ENCODE assay signal across 10 mouse cellular contexts in genomic region chr1:25830757-25831520, GRCm38 (mm10). TPM values are rescaled to one million over a fixed set of nuclear protein-coding genes. Genes with fewer than 3 reads are reported as not detected.
DNase-seq lines count a peak whose midpoint lies in the region; ATAC-seq and TF ChIP-seq lines count a peak whose summit lies in the region.
"Had no signal": no experiment of that assay in that cellular context is flagged by ENCODE, and none has a peak within 500 bp of the region (broad histone marks: within the 10 kb centered on the region; RNA-seq: fewer than 3 reads in every experiment).

No protein-coding gene starts in this region.

- no peak for DNase-seq in heart, postnatal 4 days
- peak; percentile 52 for DNase-seq in brain, adult 2 months (ENCODE audit: low read depth, low spot score)
- DNase-seq in forebrain, embryonic 14.5 days (ENCODE audit: low spot score) = peak; percentile 48
- peak; percentile 96 for DNase-seq in midbrain, embryonic 11.5 days (ENCODE audit: low spot score, missing footprints)
- DNase-seq in spleen, adult 18-20 months = no peak
- DNase-seq in layer of hippocampus, postnatal 25 days (ENCODE audit: extremely low spot score in 1 of 2, low spot score in 1 of 2) = no peak
- DNase-seq in thymus, adult 2 months = no peak

- TF ChIP-seq POLR2A in thymus, adult 2 months (IDR thresholded peaks at IDR 0.05; ENCODE audit: control insufficient read depth, extremely low read depth, insufficient read depth, low read length, poor library complexity) = no peak

- H3K9ac ChIP-seq in heart, embryonic 16.5 days (ENCODE audit: low read length) = no peak overlapping the region
- peak overlapping the region; percentile 77 for H3K9ac ChIP-seq in forebrain, embryonic 14.5 days (ENCODE audit: low read length)
- H3K9ac ChIP-seq in midbrain, embryonic 11.5 days (ENCODE audit: low read length) = peak overlapping the region; percentile 75

- no peak overlapping the region for H3K27ac ChIP-seq in heart, embryonic 16.5 days (ENCODE audit: low read length)
- H3K27ac ChIP-seq in forebrain, embryonic 14.5 days (ENCODE audit: low read depth, low read length) = peak overlapping the region; percentile 89
- peak overlapping the region; percentile 89 for H3K27ac ChIP-seq in midbrain, embryonic 11.5 days (ENCODE audit: low read depth, low read length)
- no peak overlapping the region for H3K27ac ChIP-seq in thymus, adult 2 months (ENCODE audit: control insufficient read depth, insufficient read depth, low read length)

- no peaks in the 10 kb centered on the region; the same call in 1 of the 2 replicates for H3K4me1 ChIP-seq in heart, embryonic 16.5 days (ENCODE audit: control insufficient read depth, insufficient read depth, low read length)
- peaks cover 12% of the 10 kb centered on the region for H3K4me1 ChIP-seq in forebrain, embryonic 14.5 days (ENCODE audit: control insufficient read depth, insufficient read depth, low read length)
- peaks cover 24% of the 10 kb centered on the region for H3K4me1 ChIP-seq in midbrain, embryonic 11.5 days (ENCODE audit: control insufficient read depth, insufficient read depth, low read length)
- no peaks in the 10 kb centered on the region for H3K4me1 ChIP-seq in thymus, adult 2 months (replicated peaks; ENCODE audit: control insufficient read depth, insufficient read depth, low read length)

- peak overlapping the region; percentile 94 for H3K4me2 ChIP-seq in heart, embryonic 16.5 days (ENCODE audit: low read depth, low read length)
- H3K4me2 ChIP-seq in forebrain, embryonic 14.5 days (ENCODE audit: low read length) = peak overlapping the region; percentile 62
- peak overlapping the region; percentile 62 for H3K4me2 ChIP-seq in midbrain, embryonic 11.5 days

- peaks cover 39% of the 10 kb centered on the region for H3K27me3 ChIP-seq in heart, embryonic 16.5 days (ENCODE audit: control insufficient read depth, insufficient read depth, low read length)
- no peaks in the 10 kb centered on the region for H3K27me3 ChIP-seq in forebrain, embryonic 14.5 days (replicated peaks; ENCODE audit: control insufficient read depth, insufficient read depth, low read length)
- H3K27me3 ChIP-seq in midbrain, embryonic 11.5 days (ENCODE audit: control insufficient read depth, insufficient read depth, low read length) = no peaks in the 10 kb centered on the region
- no peaks in the 10 kb centered on the region for H3K27me3 ChIP-seq in thymus, adult 2 months (ENCODE audit: control insufficient read depth, insufficient read depth, low read length)

- no peaks in the 10 kb centered on the region for H3K9me3 ChIP-seq in heart, embryonic 16.5 days (replicated peaks; ENCODE audit: control insufficient read depth, low read length)
- H3K9me3 ChIP-seq in forebrain, embryonic 14.5 days (replicated peaks; ENCODE audit: control insufficient read depth, low read length) = no peaks in the 10 kb centered on the region
- H3K9me3 ChIP-seq in midbrain, embryonic 11.5 days (ENCODE audit: control insufficient read depth, low read length) = no peaks in the 10 kb centered on the region

- WGBS in heart, embryonic 16.5 days = 14% methylated on average over 15 of the region's 15 CpGs
- WGBS in forebrain, embryonic 14.5 days = under 1% methylated on average over 15 of the region's 15 CpGs
- 3% methylated on average over 15 of the region's 15 CpGs for WGBS in midbrain, embryonic 11.5 days
- WGBS in thymus, adult 2 months = 15% methylated on average over 15 of the region's 15 CpGs

- ATAC-seq in heart, embryonic 16.5 days (replicated peaks; ENCODE audit: extremely low read depth, insufficient read depth, low FRiP score) = no peak
- ATAC-seq in forebrain, embryonic 14.5 days = peak; percentile 20
- ATAC-seq in midbrain, embryonic 11.5 days (ENCODE audit: low FRiP score) = peak; percentile 36

- H3K4me3 ChIP-seq in heart, embryonic 16.5 days (ENCODE audit: low read length) = peak overlapping the region; percentile 61
- peak overlapping the region; percentile 63 for H3K4me3 ChIP-seq in forebrain, embryonic 14.5 days (ENCODE audit: low read depth, low read length)
- peak overlapping the region; percentile 61 for H3K4me3 ChIP-seq in midbrain, embryonic 11.5 days (ENCODE audit: low read depth, low read length)
- H3K4me3 ChIP-seq in thymus, adult 2 months (ENCODE audit: control insufficient read depth, insufficient read depth, low read length) = no peak overlapping the region
- H3K4me3 ChIP-seq: myocyte had no signal

- no peaks in the 10 kb centered on the region for H3K36me3 ChIP-seq in heart, embryonic 16.5 days (ENCODE audit: control insufficient read depth, insufficient read depth)
- H3K36me3 ChIP-seq in forebrain, embryonic 14.5 days (ENCODE audit: control insufficient read depth, insufficient read depth, low read length) = no peaks in the 10 kb centered on the region
- H3K36me3 ChIP-seq in midbrain, embryonic 11.5 days (ENCODE audit: control insufficient read depth, insufficient read depth, low read length) = no peaks in the 10 kb centered on the region
- H3K36me3 ChIP-seq in thymus, adult 2 months (ENCODE audit: control insufficient read depth, insufficient read depth, low read length) = no peaks in the 10 kb centered on the region

- TF ChIP-seq CTCF in thymus, adult 2 months (IDR thresholded peaks at IDR 0.05; ENCODE audit: borderline replicate concordance, control insufficient read depth, extremely low read depth, insufficient read depth, low read length, poor library complexity) = no peak

RNA-seq across cellular contexts. Expression of gene Adgrb3, which starts 1.4 kb away (rescaled TPM):
- polyA plus RNA-seq in heart, embryonic 16.5 days (2015; fragmentation: Nextera tagmentation; extraction: Ambion mirVana) = 0.29 and 0.33 TPM in 2 replicates
- under 1 TPM; 0.07 to 0.18 TPM for total RNA-seq in heart, postnatal 4 days (2021)
- 40.0 and 46.8 TPM in 2 replicates for polyA plus RNA-seq in forebrain, embryonic 14.5 days (2014; fragmentation: Nextera tagmentation; extraction: Ambion mirVana)
- 11.5 and 13.2 TPM in 2 replicates for polyA plus RNA-seq in midbrain, embryonic 11.5 days (2014; fragmentation: Nextera tagmentation; extraction: Ambion mirVana)
- total RNA-seq in layer of hippocampus, postnatal 25 days (2021) = 100 to 1,000 TPM; 106 to 121 TPM
- polyA plus RNA-seq in thymus, adult 2 months (2012; rRNA removed) = 0.03 and 0.05 TPM in 2 replicates
- total RNA-seq: MEL had no signal
- polyA plus RNA-seq: myocyte had no signal

Comparison
In these comparisons a context has a peak if more than half of its experiments do, and no peak if none do; other contexts are left out.
1. H3K27ac ChIP-seq: peak in forebrain, embryonic 14.5 days (single experiment) and midbrain, embryonic 11.5 days (single experiment); none in heart, embryonic 16.5 days (single experiment) and thymus, adult 2 months (single experiment).
2. DNase-seq: peak in brain, adult 2 months (single experiment), forebrain, embryonic 14.5 days (single experiment) and midbrain, embryonic 11.5 days (single experiment); none in heart, postnatal 4 days (single experiment), spleen, adult 18-20 months (0 of 2), layer of hippocampus, postnatal 25 days (0 of 2) and thymus, adult 2 months (single experiment).
3. Peak in every context shown above with its lines, with median percentiles within 50 percentile points of each other: H3K4me2 ChIP-seq.